Mouse (Mus musculus): ENCODE measurements around the gene Atp6v1e1. TPM values are rescaled to one million over a fixed set of nuclear protein-coding genes. Genes with fewer than 3 reads are reported as not detected.

Gene Atp6v1e1
- polyA plus RNA-seq, 1 experiment from 2014 or later = 125 TPM

DNA sequence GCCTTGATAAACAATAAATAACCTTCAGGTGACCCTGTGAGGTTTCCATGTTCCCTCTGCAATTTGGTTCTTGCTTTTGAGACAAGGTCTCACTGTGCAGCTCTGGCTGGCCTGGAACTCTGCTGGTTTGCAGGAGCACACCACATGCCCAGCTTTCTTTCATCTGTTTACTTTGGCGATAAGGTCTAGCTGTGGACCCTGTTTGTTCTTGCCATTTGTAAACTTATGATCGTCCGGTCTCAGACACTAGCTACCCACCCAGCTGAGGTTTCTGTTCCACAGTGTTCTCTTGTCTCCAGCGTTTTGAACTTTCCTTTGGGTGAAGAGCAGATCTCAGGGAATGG, 14.9 kb downstream of the Atp6v1e1 start:
- no peaks in the 10 kb centered on the region for H3K27me3 ChIP-seq (ENCODE audit: control insufficient read depth, insufficient read depth, low read length)
- no peaks in the 10 kb centered on the region for H3K4me1 ChIP-seq (ENCODE audit: control insufficient read depth, insufficient read depth, low read length)
- WGBS = 71% methylated on average over 4 of the region's 4 CpGs
- ATAC-seq (ENCODE audit: insufficient number of reproducible peaks, insufficient read depth, low FRiP score, low read depth) = peak; percentile 81
- no peak overlapping the region for H3K4me2 ChIP-seq (replicated peaks; ENCODE audit: low read depth, low read length)
- peaks cover 51% of the 10 kb centered on the region for H3K36me3 ChIP-seq (ENCODE audit: control insufficient read depth, insufficient read depth, low read length)
- H3K27ac ChIP-seq (ENCODE audit: low read length) = no peak overlapping the region
- no peak overlapping the region for H3K9ac ChIP-seq (replicated peaks; ENCODE audit: low read depth, low read length)
- H3K9me3 ChIP-seq (ENCODE audit: control insufficient read depth, low read depth, low read length) = no peaks in the 10 kb centered on the region
- H3K4me3 ChIP-seq (ENCODE audit: low read depth, low read length) = no peak overlapping the region

DNA sequence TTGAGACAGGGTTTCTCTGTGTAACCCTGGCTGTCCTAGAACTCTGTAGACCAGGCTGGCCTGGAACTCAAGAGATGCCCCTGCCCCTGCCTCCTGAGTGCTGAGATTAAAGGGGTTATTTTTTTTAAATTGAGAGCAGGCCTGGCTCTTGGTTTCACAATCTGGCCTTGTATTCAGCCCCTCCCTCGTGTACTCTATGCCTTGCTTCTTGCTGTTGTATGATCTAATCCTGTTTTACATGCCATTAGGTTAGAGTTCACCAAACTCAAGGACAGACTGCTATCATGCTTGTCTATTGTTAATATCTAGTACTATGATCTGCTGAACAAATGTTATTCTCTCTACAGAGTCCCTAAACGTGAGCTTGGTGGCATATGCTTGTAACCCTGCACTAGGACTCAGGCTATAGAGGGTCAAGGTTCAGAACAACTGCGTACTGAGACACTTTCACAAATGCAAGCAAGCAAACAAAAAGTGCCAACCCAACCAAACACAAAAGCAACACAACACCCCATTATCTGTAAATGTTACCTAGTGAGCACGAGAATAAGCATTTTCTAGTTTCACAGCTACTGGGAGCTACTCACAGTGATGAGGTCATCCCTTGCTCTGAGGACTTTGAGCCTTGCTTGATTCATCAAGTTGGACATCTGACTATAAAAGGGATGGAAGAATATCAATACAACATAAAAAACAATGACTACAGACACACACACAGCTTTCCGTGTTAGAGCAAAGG, 15.4 kb downstream of the Atp6v1e1 start:
- Histone ChIP-seq H3K4me1 (ENCODE audit: control insufficient read depth, insufficient read depth, low read length) (no peaks in the 10 kb centered on the region), H3K4me3 (ENCODE audit: low read depth, low read length) (no peak overlapping the region), H3K36me3 (ENCODE audit: control insufficient read depth, insufficient read depth, low read length) (peaks cover 53% of the 10 kb centered on the region), H3K27me3 (ENCODE audit: control insufficient read depth, insufficient read depth, low read length) (no peaks in the 10 kb centered on the region), H3K9ac (replicated peaks; ENCODE audit: low read depth, low read length) (no peak overlapping the region), H3K4me2 (replicated peaks; ENCODE audit: low read depth, low read length) (no peak overlapping the region), H3K9me3 (ENCODE audit: control insufficient read depth, low read depth, low read length) (no peaks in the 10 kb centered on the region), H3K27ac (ENCODE audit: low read length) (peak overlapping the region; percentile 52; the same call in 1 of the 2 replicates)
- 0 out of 2 replicates have a peak, but pooled peaks have one; percentile 38 for ATAC-seq (ENCODE audit: insufficient number of reproducible peaks, insufficient read depth, low FRiP score, low read depth)
- WGBS = 66% methylated on average over 5 of the region's 5 CpGs

DNA sequence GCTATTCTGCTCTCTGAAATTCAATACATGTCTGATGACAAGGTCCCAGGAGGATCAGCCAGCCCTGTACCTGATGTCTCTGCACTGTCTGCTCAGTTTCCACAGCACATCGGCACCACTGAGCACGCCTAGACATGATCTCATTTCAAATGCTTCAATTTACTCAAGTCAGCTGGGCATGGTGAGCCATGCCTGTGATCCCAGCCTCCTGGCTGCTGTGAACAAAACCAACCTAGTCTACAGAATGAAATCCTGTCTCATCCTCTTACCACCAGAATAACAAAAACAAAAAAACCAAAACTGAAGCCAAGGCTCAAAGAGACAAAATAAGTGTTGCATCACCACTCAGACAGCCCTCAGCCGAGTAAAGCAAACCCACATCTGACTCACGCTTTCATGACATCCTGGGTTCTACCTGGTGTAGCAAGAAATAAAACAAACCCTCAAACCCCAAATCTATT, 23.0 kb downstream of the Atp6v1e1 start:
- Histone ChIP-seq H3K9me3 (ENCODE audit: control insufficient read depth, low read depth, low read length) (no peaks in the 10 kb centered on the region), H3K27ac (ENCODE audit: low read length) (no peak overlapping the region), H3K4me1 (ENCODE audit: control insufficient read depth, insufficient read depth, low read length) (no peaks in the 10 kb centered on the region), H3K27me3 (ENCODE audit: control insufficient read depth, insufficient read depth, low read length) (no peaks in the 10 kb centered on the region), H3K9ac (replicated peaks; ENCODE audit: low read depth, low read length) (no peak overlapping the region), H3K4me2 (replicated peaks; ENCODE audit: low read depth, low read length) (no peak overlapping the region), H3K4me3 (ENCODE audit: low read depth, low read length) (no peak overlapping the region), H3K36me3 (ENCODE audit: control insufficient read depth, insufficient read depth, low read length) (peaks cover 74% of the 10 kb centered on the region)
- WGBS = 91% methylated on average over 4 of the region's 4 CpGs
- no peak for ATAC-seq (ENCODE audit: insufficient number of reproducible peaks, insufficient read depth, low FRiP score, low read depth)

DNA sequence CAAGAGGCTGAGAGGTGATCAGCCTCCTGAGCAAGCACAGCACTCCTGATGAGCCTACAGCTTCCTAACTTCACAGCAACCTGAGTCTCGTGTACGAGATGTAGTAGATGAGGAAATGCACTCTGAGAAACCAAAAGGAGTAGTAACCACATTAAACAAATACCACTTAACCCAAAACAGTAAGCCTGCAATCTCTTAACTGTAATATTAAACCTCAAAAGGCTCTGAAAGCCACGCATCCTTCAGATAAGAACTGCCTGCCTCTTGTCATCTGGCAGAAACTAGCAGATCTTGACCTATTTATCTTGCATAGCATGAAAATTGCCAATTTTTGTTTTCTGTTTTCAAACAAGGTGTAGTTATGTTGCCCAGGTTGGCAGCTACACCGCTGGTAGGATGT, 23.7 kb downstream of the Atp6v1e1 start:
- WGBS = 85% methylated on average over 4 of the region's 4 CpGs
- Histone ChIP-seq H3K36me3 (ENCODE audit: control insufficient read depth, insufficient read depth, low read length) (peaks cover 76% of the 10 kb centered on the region), H3K27ac (ENCODE audit: low read length) (no peak overlapping the region)

DNA sequence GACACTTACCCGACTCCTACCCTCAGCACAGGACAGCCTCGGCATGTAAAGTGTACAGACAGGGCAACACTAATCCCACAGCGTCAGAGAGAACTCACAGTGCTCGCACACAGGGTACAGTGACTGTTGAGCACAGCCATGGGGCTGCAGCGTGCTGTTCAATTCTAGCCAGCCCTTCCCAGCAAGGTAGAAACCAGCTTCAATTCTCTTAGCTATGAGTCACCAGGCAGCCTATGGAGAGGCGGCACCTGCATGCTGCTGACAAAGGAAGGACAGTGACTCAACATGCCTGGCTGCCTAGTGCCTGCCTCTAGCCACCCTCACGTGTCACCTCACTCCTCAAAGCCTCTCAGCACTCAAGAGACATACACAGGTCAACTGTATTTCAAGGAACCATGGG, 24.6 kb downstream of the Atp6v1e1 start:
- H3K36me3 ChIP-seq (ENCODE audit: control insufficient read depth, insufficient read depth, low read length) = peaks cover 75% of the 10 kb centered on the region
- H3K27ac ChIP-seq (ENCODE audit: low read length) = peak overlapping the region; percentile 40; the same call in 1 of the 2 replicates
- H3K4me2 ChIP-seq (replicated peaks; ENCODE audit: low read depth, low read length) = no peak overlapping the region
- no peak overlapping the region for H3K9ac ChIP-seq (replicated peaks; ENCODE audit: low read depth, low read length)
- H3K4me3 ChIP-seq (ENCODE audit: low read depth, low read length) = no peak overlapping the region
- WGBS = 86% methylated on average over 7 of the region's 7 CpGs
- H3K9me3 ChIP-seq (ENCODE audit: control insufficient read depth, low read depth, low read length) = no peaks in the 10 kb centered on the region
- H3K4me1 ChIP-seq (ENCODE audit: control insufficient read depth, insufficient read depth, low read length) = no peaks in the 10 kb centered on the region
- no peaks in the 10 kb centered on the region for H3K27me3 ChIP-seq (ENCODE audit: control insufficient read depth, insufficient read depth, low read length)
- ATAC-seq (ENCODE audit: insufficient number of reproducible peaks, insufficient read depth, low FRiP score, low read depth) = peak; percentile 47

More for the DNA sequence above, 23.7 kb downstream of the Atp6v1e1 start:
- no peaks in the 10 kb centered on the region for H3K4me1 ChIP-seq (ENCODE audit: control insufficient read depth, insufficient read depth, low read length)
- no peak overlapping the region for H3K9ac ChIP-seq (replicated peaks; ENCODE audit: low read depth, low read length)
- H3K9me3 ChIP-seq (ENCODE audit: control insufficient read depth, low read depth, low read length) = no peaks in the 10 kb centered on the region
- no peak for ATAC-seq (ENCODE audit: insufficient number of reproducible peaks, insufficient read depth, low FRiP score, low read depth)
- no peak overlapping the region for H3K4me3 ChIP-seq (ENCODE audit: low read depth, low read length)
- H3K27me3 ChIP-seq (ENCODE audit: control insufficient read depth, insufficient read depth, low read length) = no peaks in the 10 kb centered on the region
- no peak overlapping the region for H3K4me2 ChIP-seq (replicated peaks; ENCODE audit: low read depth, low read length)

DNA sequence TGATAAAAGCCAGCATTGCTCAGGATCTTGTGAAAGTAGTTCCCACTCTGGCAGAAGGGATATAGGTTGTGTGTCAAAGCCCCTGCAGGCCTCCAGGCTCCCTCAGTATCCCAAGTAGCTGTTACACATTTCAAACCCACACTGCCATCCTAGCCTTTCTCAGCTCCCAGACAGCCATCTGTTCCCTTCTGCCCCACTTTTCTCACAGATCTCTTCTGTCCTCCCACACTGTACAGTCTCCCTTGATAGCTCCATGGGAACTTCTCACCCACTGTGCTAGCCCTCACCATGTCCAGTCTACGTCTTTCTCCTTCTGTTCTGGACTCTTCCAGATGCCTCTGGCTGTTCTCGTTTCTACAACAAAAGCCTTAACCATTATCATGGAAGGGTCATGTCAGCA, 26.5 kb downstream of the Atp6v1e1 start:
- WGBS = 90% methylated on average over 2 of the region's 2 CpGs
- Histone ChIP-seq H3K4me2 (replicated peaks; ENCODE audit: low read depth, low read length) (no peak overlapping the region), H3K36me3 (ENCODE audit: control insufficient read depth, insufficient read depth, low read length) (peaks cover 66% of the 10 kb centered on the region), H3K9me3 (ENCODE audit: control insufficient read depth, low read depth, low read length) (no peaks in the 10 kb centered on the region), H3K27me3 (ENCODE audit: control insufficient read depth, insufficient read depth, low read length) (no peaks in the 10 kb centered on the region), H3K4me3 (ENCODE audit: low read depth, low read length) (no peak overlapping the region), H3K9ac (replicated peaks; ENCODE audit: low read depth, low read length) (no peak overlapping the region), H3K27ac (ENCODE audit: low read length) (no peak overlapping the region), H3K4me1 (ENCODE audit: control insufficient read depth, insufficient read depth, low read length) (no peaks in the 10 kb centered on the region)
- no peak for ATAC-seq (ENCODE audit: insufficient number of reproducible peaks, insufficient read depth, low FRiP score, low read depth)

DNA sequence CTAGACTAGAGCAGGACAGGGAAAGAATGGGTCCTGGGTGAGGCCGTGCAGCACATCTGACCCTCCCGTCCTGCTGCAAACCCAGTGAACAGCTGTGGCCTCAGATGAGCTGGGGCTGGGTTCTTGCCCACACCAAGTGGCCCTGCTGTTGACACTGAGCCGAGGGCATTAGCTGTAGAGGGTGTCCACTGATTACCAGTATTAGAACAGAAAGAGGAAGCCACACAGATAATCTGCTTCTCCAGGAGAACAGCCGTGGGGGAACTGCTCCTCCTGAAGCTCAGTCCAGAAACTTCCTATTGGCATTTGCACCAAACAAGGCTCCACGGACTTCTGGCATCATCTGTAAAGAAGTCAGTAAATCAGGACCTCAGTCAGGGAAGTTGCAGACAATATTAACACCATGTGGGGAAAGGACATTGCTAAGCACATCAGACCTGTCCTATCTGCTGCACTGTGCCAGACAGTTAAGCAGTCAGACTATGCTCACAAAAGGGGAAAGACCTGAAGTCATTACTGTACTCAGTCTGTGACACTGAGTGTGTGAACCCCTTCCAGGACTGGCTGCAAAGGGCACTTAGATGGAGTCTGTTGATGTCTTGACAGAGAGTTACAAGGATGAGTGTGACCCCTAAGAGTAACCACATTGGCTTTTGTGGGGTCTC, 27.0 kb downstream of the Atp6v1e1 start:
- Histone ChIP-seq H3K4me3 (ENCODE audit: low read depth, low read length) (no peak overlapping the region), H3K9ac (replicated peaks; ENCODE audit: low read depth, low read length) (no peak overlapping the region), H3K9me3 (ENCODE audit: control insufficient read depth, low read depth, low read length) (no peaks in the 10 kb centered on the region), H3K4me2 (replicated peaks; ENCODE audit: low read depth, low read length) (no peak overlapping the region), H3K27ac (ENCODE audit: low read length) (no peak overlapping the region), H3K36me3 (ENCODE audit: control insufficient read depth, insufficient read depth, low read length) (peaks cover 61% of the 10 kb centered on the region), H3K27me3 (ENCODE audit: control insufficient read depth, insufficient read depth, low read length) (no peaks in the 10 kb centered on the region), H3K4me1 (ENCODE audit: control insufficient read depth, insufficient read depth, low read length) (no peaks in the 10 kb centered on the region)
- WGBS = 80% methylated on average over 5 of the region's 5 CpGs
- ATAC-seq (ENCODE audit: insufficient number of reproducible peaks, insufficient read depth, low FRiP score, low read depth) = no peak

DNA sequence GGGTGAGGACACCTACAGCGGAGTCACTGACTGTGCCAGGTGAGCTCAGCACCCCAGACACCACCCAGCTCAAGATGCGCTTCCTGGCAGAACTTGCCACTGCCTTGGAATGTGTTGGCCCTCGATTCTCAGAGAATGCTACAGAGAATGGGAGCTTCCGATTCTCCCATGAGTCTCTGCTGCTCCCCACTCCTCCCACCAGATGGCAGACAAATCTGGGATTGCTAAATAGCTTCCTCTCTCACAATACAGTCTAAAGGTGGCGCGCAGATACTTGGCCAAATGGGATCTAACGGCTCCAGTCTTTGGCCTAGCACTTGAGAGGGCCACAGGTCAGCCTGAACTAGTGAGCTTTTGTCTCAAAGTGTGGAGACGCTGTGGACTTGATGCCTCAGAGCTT, 29.6 kb downstream of the Atp6v1e1 start:
- H3K36me3 ChIP-seq (ENCODE audit: control insufficient read depth, insufficient read depth, low read length) = peaks cover 41% of the 10 kb centered on the region
- 84% methylated on average over 8 of the region's 8 CpGs for WGBS

More for the DNA sequence above, 29.6 kb downstream of the Atp6v1e1 start:
- H3K4me3 ChIP-seq (ENCODE audit: low read depth, low read length) = no peak overlapping the region
- H3K27me3 ChIP-seq (ENCODE audit: control insufficient read depth, insufficient read depth, low read length) = no peaks in the 10 kb centered on the region
- H3K9me3 ChIP-seq (ENCODE audit: control insufficient read depth, low read depth, low read length) = no peaks in the 10 kb centered on the region
- H3K4me2 ChIP-seq (replicated peaks; ENCODE audit: low read depth, low read length) = no peak overlapping the region
- H3K27ac ChIP-seq (ENCODE audit: low read length) = no peak overlapping the region
- ATAC-seq (ENCODE audit: insufficient number of reproducible peaks, insufficient read depth, low FRiP score, low read depth) = no peak
- H3K4me1 ChIP-seq (ENCODE audit: control insufficient read depth, insufficient read depth, low read length) = no peaks in the 10 kb centered on the region
- H3K9ac ChIP-seq (replicated peaks; ENCODE audit: low read depth, low read length) = no peak overlapping the region

Measured in stomach, embryonic 14.5 days (tissue).